Mouse (Mus musculus) frontal cortex, adult 2 months (tissue): ENCODE measurements around the gene Nup210. TPM values are rescaled to one million over a fixed set of nuclear protein-coding genes. Genes with fewer than 3 reads are reported as not detected.
A peak's percentile ranks its signal among the peaks of the same experiment; 100 is the strongest.

Experiments
- DNase-seq, 2 experiments: peaks; one replicate each; pipeline ENCODE4 v3.0.0; 2022; ENCODE audit warnings: low spot score in 1 of 2; ENCODE audit errors: extremely low spot score in 1 of 2
- polyA plus RNA-seq: library from polyadenylated mRNA; depleted of rRNA; stranded (reverse); fragments of >200 nt; gene quantifications from 2 replicates; pipeline ENCODE4 v1.2.3, GENCODE M21; 2012

Nup210 gene
- polyA plus RNA-seq, 1 experiment, result 26.4 TPM

DNA sequence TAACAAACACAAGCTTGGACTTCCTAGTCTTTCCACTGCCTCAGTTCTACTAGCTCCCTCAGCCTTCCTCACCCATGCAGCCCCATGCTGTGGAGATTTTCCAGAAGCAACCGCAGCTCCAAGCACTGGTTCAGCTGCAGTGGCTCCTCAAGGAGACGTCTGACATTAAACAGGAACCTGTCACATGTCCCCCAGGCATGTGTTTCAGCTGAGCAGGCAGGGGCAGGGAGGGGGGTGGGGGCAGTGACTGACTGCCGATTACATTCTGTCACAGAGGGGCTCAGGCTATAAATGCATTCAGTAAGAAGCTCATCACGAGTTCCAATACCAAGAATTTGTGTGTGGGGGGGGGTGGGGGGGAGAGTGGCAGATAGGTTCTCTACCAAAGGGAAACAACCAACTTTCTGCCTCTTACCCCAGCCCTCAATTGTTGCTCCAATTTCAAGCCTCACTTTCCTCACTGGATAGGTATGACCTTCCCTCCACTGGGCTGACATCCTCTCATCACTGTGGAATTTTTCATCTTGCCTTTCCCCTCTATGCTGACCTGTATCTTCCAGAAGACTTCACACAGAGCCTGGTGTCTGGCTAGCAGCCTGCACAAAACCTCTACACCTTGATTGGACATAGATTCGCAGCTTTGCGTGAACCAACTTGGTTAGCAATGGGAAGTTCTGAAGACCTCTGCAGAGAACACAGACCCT is 71.8 kb downstream of the Nup210 start:
- DNase-seq, result no peak

DNA sequence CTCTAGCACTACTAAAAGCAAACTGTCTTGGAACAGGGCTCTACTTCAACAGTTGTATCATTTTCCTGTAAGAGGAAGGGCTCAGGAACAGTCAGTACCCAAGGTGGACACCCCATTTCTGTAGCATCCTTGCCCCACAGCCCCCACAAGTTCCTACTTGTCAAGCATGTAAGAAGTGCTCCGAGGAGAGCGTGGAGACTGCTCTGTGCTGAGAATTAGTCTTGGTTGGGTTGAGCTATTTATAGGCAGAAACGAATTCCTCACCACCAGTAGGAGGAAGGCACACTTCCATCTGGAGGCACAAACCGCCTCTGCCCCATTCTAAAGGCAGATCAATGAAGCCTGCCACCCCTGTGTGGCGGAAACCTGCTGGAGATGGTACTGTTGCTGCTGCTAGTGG is 75.3 kb downstream of the Nup210 start:
- peak; percentile 66 to 81 for DNase-seq

DNA sequence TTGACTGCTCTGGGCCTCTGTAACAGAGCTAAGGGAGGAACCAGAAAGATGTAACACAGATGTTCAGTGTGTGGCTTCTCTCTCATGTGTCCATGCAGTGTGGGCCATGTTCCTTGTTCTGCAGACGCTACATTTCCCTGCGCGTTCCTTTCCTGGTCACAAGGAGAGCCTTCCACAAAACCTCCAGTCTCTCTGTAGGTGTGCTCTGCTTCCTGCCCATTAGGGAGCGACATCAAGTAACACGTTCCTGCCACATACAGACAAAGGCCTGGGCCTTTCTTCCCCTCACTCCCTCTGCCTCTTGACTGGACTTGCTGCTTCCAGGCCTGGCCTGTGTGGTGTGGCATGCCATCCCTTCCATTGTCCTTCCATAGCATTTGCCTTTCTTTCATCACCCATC is 88.4 kb downstream of the Nup210 start:
- DNase-seq, result no peak

DNA sequence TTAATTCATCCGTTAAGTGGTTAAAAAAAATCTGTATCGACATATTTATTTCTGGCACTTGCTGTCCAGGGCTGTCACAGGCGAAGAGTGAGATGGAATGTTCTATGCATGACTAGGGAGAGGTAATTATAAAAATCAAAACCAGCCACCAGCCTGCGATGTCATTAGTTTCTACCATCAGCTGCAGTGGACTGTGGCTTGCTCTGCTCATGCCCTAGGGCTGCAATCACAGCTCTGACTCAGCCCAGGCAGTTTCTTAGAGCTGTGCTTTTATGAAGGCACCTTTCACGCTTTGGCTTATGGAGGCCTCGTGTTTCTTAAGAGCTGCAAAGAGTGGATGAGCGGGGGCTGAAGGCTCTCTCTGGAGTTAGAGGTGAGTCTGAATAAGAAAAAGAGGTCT is 95.8 kb downstream of the Nup210 start:
- no peak for DNase-seq

DNA sequence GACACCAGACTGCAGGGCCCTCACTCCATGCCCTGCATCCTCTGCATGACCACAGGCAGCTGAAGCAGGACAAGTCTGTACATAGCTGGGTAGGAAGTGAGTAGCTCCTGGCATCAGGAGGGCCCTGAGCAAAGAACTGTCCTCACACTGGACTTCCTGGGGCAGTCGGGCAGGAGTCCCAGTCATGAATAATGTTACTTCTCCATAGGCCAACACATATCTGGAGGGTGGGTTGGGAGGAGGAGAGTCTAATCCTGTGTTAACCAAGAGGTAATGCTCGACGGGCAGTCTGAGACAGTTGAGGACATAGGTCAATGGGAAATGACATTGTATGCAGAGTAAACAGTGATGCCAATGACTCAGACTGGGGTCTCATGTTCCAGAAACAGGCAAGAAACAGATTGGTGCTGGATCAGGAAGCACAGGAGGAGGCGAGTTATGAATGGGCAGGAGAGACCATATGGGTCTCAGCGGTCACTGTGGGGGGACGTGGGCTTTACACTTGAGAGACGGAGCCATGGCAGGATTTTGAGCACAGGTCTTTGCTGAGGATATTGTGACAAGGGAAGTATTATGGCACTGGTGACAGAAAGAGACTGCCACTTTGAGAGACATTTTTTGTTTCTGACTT is 99.9 kb downstream of the Nup210 start:
- no peak for DNase-seq

DNA sequence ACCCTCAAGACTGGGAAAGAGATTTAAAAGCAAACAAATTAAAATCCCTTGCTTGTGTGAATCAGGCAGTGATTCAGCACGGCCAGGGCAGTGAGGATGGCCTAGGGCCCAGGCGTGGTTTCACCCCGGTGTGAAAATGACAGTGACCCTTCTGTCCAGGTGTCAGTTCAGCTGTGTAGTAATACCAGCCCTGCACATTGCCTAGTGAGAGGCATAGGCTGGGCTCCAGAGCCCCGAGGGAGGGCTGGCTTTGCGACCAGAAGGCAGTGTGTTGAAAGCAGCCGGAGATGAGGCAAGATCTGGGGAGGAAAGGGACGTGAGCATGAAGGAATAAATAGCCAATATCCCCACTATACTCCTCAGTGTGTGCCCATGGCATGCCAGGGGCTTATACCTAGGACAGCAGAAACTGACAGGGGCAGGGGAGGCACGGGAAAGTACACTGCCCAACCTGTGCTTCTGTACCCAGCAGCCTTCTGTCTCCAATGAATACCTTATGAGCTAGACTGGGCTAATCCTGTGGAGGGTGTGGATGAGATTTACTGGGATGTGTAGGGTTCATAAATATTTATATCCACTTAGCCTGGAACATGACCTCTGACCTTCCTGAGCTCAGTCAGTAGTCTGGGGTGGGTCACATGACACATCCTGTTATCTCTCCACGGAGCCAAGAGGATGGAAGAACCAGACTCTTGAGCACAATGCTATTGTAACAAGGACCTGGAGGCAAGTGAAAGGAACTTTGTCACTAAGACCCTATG is 102.3 kb downstream of the Nup210 start:
- DNase-seq, result no peak

DNA sequence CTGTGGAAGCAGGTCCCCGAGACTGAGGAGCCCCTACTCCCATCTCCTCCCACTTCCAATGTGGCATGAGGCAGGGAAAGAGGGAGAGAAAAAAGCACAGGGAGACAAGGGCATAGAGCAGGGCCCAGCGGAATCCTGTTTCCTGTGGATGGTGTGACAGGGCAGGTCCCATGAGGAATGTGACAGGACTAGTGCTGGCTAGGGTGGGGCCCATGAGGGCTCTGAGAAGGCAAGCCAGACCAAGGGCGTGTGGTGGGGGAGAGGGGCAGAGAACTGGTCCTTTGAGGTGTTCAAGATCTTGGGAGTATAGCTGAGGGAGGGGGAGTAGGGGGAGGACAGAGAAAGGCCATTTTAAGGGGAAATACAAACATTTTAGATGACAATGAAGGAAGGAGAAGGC is 104.2 kb downstream of the Nup210 start:
- DNase-seq, result no peak

DNA sequence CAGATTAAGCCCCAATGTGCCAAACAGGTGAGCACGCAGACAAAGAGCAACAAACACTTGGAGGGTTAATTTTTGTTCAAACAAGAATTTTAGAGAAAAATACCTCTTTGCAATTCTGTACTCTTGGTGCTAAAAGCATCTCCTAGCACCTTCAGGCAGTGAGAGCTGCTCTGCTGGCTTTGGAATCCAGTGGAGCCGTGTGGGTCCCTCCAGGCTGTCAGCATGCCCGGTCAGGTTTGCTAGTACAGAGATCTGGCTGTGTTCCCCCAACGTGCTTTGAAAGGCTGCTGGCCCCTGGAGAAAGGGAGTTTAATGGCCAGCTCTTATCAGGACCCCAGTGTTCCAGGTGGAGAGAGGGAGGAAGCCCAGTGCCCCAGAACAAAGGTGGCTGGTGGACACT is 105.1 kb downstream of the Nup210 start:
- no peak for DNase-seq

DNA sequence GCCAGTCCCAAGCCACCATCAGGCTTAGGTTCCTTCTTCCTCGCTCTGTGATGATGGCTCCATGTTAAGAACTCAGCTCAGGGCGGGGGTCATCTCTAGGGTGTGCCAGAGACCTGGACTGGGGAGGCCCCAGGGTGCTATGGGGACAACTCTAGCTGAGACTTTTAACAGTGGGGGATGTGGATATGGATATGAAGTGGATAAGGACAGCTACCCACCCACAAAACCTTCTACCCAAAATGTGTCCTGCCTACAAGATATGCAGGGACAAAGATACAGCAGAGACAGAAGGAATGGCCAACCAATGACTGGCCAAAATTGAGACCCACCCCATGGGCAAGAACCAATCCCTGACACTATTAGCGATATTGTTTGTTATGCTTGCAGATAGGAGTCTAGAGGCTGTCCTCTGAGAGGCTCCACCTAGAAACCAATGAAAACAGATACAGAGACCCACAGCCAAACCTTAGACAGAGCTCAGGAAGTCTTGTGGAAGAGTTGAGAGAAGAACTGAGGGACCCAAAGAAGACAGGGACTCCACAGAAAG is 108.3 kb downstream of the Nup210 start:
- no peak for DNase-seq

DNA sequence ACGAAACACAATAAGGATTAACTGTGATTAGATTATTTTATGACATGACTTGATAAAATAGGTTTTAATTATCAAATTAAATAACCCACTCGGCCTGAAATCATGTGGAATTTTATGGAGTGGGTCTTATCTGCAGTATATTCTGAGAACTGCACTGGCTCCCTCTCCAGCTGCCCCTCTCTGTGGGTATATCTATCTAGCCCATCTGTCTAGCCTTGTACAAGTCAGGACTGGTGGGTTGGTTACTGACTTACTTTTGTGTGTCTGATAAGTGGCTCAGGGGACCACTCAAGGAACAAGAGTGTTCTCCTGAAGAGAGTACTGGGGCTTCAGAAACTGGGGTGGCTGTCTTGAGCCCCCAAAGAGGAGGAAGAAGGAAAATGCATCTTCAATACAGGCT is 109.4 kb downstream of the Nup210 start:
- no peak for DNase-seq

DNA sequence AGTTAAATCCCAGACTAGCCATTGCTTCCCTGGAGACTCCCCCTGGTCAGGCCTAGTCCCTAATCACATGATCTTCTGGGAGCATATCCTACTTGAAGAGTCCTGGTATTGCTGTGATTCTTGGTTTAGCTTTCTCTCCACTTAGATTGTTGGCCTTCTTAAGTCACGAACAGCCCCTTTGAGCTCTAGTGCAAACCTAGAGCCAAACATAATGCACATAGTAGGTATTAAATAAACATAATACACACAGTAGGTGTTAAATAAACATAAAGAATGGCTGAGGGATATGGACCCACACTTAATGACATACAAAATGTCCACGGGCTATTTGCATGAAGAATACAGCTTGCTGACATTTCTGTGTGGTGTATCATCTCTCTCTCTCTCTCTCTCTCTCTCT is 112.5 kb downstream of the Nup210 start:
- no peak for DNase-seq

DNA sequence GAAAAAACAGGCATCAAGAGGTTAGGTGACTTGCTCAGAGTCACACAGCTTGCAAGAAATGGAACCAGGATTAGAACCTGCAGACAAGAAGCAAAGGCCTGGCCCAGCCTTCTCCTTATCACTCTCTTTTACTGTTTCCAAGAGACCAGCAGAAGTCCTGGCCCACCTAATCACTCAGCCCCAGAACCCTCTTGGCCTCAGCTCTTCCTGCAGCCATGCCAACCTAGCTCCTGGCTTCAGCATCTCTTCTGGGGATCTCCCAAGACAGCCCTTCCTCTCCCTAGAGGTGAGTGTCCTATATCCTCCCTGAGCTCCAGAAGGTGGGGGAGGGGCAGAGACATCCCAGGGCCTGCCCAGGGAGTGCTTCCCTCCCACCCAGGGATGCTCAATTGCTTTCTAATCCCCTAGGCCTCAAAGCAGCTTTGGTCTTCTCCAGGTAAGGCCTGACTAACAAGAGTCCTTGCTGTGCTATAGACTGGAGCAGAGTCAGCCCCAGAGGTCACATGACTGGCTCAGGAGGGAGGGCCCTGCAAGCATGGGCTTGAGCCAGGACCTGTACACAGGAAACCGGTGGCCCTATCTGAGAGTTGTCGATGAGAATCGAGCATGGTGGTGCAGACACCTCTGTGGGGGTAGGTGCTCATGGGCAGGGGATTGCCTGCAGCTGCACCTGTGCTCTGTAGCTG is 113.2 kb downstream of the Nup210 start:
- no peak for DNase-seq

DNA sequence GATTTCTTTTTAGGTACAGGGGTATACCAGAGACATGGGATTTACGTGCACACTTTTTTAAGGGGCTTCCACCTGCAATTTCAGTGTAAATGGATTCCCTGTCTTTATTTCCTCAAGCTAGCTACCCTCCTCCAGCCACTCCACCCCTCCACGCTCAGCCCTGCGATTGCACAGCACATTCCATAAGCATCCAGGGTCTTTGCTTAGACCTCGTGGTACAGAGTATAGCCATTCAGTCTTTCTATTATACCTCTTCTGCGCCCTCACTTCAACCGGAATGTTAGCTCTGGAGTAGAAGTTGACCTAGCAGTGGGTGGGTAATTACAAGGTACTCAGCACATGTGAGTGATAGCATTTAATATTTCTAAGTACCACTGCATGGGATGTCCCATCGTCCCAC is 115.1 kb downstream of the Nup210 start:
- DNase-seq, result no peak

DNA sequence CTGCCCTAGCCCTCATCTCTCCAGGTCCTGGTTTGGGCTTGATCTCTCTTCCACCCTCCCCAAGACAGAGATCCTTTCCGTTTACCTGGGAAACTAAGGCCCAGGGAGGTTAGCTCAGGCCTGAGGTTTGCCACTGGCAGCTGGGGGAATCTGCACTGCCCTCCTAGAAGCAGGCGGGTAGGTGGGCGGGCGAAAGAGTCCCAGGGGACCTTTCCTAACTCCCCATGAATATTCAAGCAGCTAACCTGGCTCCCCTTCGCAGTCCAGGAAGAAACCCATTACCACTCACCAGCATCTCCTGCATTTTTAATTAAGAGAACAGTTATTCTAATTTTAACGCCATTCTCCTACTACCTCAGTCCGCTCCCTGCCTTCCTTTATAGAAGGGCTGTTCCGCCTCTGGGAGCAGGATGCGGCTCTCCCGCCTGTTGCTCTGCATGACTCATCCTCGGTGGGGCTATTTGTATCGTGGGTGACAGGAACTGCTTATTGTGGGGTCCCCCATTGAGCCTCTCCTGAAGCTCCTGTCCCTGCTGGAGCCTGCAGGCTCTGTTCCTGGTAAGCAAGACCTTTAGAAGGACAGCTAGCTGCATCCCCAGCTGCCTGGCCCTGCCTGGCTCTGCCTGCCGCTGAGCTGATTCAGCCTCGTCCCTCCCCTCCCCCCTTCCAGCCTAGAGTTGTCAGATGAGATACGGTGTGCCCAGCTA is 115.7 kb downstream of the Nup210 start:
- DNase-seq, result peak; percentile 40 to 80

DNA sequence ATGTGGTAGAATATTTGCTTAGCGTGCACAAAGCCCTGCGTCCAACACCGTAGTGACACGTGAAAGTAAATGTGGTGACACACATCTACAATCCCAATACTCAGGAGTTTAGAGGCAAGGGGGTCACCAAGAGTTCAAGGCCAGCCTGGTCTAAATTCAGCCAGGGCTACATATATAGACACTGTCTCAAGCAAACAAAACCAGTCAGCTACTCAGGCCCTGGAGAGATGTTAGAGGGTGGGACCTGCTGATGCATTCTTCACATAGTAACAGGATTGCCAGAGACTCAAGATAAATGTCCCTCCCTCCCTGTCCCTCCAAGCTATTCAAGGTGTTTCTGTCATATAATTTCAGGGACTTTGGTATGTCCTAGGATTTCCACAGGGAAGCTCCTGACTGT is 117.5 kb downstream of the Nup210 start:
- no peak for DNase-seq

DNA sequence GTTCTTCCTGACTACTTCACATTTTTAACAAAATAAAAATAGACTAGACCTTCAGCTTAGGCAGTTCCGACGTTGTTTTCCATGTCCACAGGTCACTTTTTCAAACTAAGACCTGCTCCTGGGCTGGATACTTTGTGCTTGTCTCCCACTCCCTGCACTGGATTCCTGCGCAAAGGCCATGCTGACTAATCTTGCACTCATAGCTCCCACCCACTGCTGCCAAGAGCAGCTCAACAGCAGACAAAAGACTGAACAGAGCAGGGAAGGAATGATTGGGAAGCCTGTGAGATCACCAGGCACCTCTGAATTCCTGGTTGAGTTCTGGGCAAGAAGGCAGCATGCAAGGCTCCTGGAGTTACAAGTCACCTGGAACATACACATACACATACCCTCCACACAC is 119.6 kb downstream of the Nup210 start:
- no peak for DNase-seq

DNA sequence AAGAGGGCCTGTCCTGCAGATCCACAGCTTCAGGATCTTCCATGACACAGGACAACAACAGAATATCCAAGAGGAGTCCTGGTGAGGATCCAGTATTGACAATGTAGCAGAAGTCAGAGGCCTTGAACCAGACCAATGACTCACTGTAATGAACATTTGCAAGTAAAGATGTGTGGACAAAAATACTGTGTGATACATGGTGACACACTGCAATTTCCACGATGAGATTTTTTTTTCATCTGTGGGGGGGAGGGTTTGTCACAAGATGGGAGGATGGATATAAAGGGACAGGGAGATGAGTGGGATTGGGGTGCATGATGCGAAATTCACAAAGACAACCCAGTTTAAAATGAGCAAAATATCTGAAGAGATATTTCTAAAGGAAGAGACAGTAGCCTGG is 120.4 kb downstream of the Nup210 start:
- no peak for DNase-seq

DNA sequence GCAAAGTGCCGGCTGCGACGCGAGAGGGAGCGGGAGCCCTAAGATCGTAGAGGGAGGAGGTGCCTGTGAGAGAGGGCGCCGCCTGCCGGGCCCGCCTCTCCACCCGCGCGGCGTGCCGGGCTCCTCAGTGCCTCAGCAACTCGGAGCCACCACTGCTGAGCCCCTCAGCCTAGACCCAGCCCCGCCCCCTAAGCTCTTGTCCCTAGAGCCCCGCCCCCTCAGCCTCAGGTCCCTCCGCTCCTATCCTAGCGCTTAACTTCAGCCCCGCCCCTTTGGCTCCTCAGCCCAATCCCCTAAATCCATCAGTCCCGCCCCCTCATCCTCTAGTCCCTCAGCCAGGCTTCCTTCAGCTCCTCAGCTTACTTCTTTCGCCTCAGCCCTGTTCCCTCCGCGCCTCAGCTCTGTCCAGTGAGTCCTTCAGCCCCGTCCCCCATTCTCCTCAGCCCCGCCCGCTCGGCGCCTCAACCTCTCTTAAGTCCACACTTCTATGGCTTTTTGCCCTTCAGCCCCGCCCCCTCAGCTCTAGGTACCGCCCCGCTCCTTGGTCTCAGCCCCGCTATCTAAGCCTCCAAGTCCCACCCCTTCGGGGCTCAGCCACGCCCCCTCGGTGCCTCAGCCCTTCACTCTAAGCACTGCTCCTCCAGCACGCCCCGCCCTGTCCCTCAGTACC is 127.8 kb downstream of the Nup210 start, which contains the start of gene Iqsec1:
TSS of gene Iqsec1 (minus strand) at position 38 of the 670 bp plus-strand sequence.
- DNase-seq, result peak; percentile 84 to 87

DNA sequence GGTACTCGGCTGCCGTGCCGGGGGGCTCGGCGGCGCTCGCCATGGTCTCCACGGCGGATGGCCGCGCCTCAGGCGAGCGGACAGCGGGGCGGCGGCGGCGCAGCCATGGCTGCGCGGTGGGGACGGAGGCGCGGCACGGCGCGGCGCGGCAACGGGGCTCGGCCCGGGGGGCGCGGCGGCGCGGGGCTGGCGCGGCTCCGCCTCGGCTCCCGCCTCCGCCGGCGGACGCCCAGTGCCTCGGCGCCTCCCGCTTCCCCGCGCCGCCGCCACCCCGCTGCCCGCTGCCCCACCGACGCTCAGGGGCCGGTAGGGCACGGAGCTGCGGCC is 128.4 kb downstream of the Nup210 start:
- DNase-seq, result no peak
